Mouse (Mus musculus) heart, postnatal 0 days (tissue): ENCODE data around the gene Cdca4. TPM values are rescaled to one million over a fixed set of nuclear protein-coding genes. Genes with fewer than 3 reads are reported as not detected.
A peak's percentile ranks its signal among the peaks of the same experiment; 100 is the strongest.

Experiments
- ATAC-seq: fragments of 200-750 bp; cut with Nextera tagmentation; 2 replicates; pipeline ENCODE4 v1.8.0; 2017; ENCODE audit warnings: low read depth, moderate number of reproducible peaks, moderate library complexity; ENCODE audit not compliant: insufficient read depth
- DNase-seq: peaks from one replicate; pipeline ENCODE4 v3.0.0-alpha.2; 2016; ENCODE audit warnings: low spot score
- H3K27ac ChIP-seq: fragments of 300-500 bp; sonication (generic); 2 replicates; pipeline ENCODE4 v1.5.1; 2014; ENCODE audit warnings: low read depth, mild to moderate bottlenecking
- H3K27me3 ChIP-seq: fragments of 300-500 bp; sonication (generic); 2 replicates; pipeline ENCODE4 v1.6.1; 2014; ENCODE audit warnings: low read length, mixed read lengths; ENCODE audit not compliant: control insufficient read depth, insufficient read depth
- H3K36me3 ChIP-seq: fragments of 300-500 bp; sonication (generic); replicated peaks from 2 replicates; pipeline ENCODE4 v1.6.1; 2014; ENCODE audit warnings: low read length, mixed read lengths; ENCODE audit not compliant: control insufficient read depth, insufficient read depth
- H3K4me1 ChIP-seq: fragments of 300-500 bp; sonication (generic); 2 replicates; pipeline ENCODE4 v1.6.1; 2014; ENCODE audit warnings: antibody characterized with exemption; ENCODE audit not compliant: control insufficient read depth, insufficient read depth
- H3K4me2 ChIP-seq: fragments of 300-500 bp; sonication (generic); 2 replicates; pipeline ENCODE4 v1.6.1; 2014; ENCODE audit warnings: low read depth, mild to moderate bottlenecking, low read length, moderate library complexity
- H3K4me3 ChIP-seq: fragments of 300-500 bp; sonication (generic); 2 replicates; pipeline ENCODE4 v1.5.1; 2014; ENCODE audit warnings: low read depth, low read length
- H3K9ac ChIP-seq: fragments of 300-500 bp; sonication (generic); replicated peaks from 2 replicates; pipeline ENCODE4 v1.6.1; 2014; ENCODE audit warnings: low read depth, low read length, mixed read lengths
- H3K9me3 ChIP-seq: fragments of 300-500 bp; sonication (generic); replicated peaks from 2 replicates; pipeline ENCODE4 v1.6.1; 2016; ENCODE audit warnings: low read length; ENCODE audit not compliant: control insufficient read depth
- CTCF ChIP-seq: IDR thresholded peaks from 2 replicates; pipeline ENCODE4 v1.5.1; 2016; ENCODE audit warnings: antibody characterized with exemption, control low read depth, low read depth
- EP300 ChIP-seq: IDR thresholded peaks from 2 replicates; pipeline ENCODE4 v1.6.1; 2016; ENCODE audit warnings: antibody characterized with exemption, low read depth
- WGBS: fragments of 180-500 bp; shearing (Covaris S2); extraction: QIAGEN DNeasy Blood & Tissue Kit; methylation state at CpG from one replicate; pipeline ENCODE4 v1.1.7; 2014; 5-methylcytosine and 5-hydroxymethylcytosine counted together
- polyA plus RNA-seq: library from polyadenylated mRNA; unstranded; fragments of >200 nt; fragmentation: Nextera tagmentation; extraction: Ambion mirVana; gene quantifications from 2 replicates; pipeline ENCODE4 v1.2.1, GENCODE M21; 2015
- total RNA-seq: library from RNA; depleted of rRNA; stranded (reverse); fragments of >200 nt; gene quantifications from 2 replicates; pipeline ENCODE4 v1.2.3, GENCODE M21; 2014; ENCODE audit warnings: low replicate concordance

Cdca4 gene
- total and polyA plus RNA-seq, 2 experiments from 2014 or later, result 18.6 to 27.7 TPM

- peak overlapping the region; percentile 49 for H3K4me2 ChIP-seq
- WGBS, result 53% methylated on average over 13 of the region's 13 CpGs
Observed at GRCm38 (mm10) chr12:112793601-112794355, 35.4 kb downstream of the Cdca4 start.

DNA sequence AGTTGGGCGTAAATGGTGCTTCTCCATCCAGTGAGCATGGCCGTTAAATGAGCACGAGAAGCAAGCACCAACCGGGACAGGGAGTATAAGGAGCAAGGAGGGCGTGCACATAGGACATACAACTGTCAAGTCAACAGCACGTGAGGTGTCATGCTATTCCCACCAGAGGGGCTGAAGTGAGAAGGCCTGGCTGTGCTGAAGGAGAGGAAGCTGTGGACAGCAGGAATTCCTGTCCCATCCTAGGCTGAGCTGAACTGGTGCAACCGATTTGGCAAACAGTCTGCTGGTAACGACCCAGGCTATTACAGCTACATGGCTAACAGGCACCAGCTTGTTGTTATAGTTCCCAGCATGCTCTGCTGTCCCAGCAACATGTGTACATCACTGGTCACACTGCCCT lies 38.2 kb downstream of the Cdca4 start:
- Histone ChIP-seq H3K9ac (no peak overlapping the region), H3K4me3 (no peak overlapping the region), H3K9me3 (no peaks in the 10 kb centered on the region), H3K36me3 (no peaks in the 10 kb centered on the region), H3K4me2 (no peak overlapping the region), H3K4me1 (peaks cover 30% of the 10 kb centered on the region), H3K27me3 (0 out of 2 replicates have a peak, but pooled peaks cover 5% of the 10 kb centered on the region), H3K27ac (no peak overlapping the region)
- no peak for ATAC-seq
- 66% methylated on average over 8 of the region's 8 CpGs for WGBS
- no peak for DNase-seq
- TF ChIP-seq EP300, result no peak
- no peak for TF ChIP-seq CTCF

More at GRCm38 (mm10) chr12:112793601-112794355, 35.4 kb downstream of the Cdca4 start:
- Histone ChIP-seq H3K27ac (peak overlapping the region; percentile 68), H3K9ac (no peak overlapping the region), H3K9me3 (no peaks in the 10 kb centered on the region), H3K27me3 (no peaks in the 10 kb centered on the region), H3K4me1 (peaks cover 34% of the 10 kb centered on the region), H3K4me3 (peak overlapping the region; percentile 18; the same call in 1 of the 2 replicates), H3K36me3 (no peaks in the 10 kb centered on the region)
- peak; percentile 84 for ATAC-seq
- TF ChIP-seq CTCF (no peak), EP300 (peak; percentile 66; the same call in 1 of the 2 replicates)
- peak; percentile 90 for DNase-seq

GRCm38 (mm10) chr12:112774481-112774880 lies 54.7 kb downstream of the Cdca4 start:
- Histone ChIP-seq H3K4me1 (no peaks in the 10 kb centered on the region), H3K36me3 (no peaks in the 10 kb centered on the region), H3K4me3 (no peak overlapping the region), H3K9ac (no peak overlapping the region), H3K9me3 (0 out of 2 replicates have a peak, but pooled peaks cover 6% of the 10 kb centered on the region), H3K4me2 (no peak overlapping the region), H3K27me3 (no peaks in the 10 kb centered on the region; the same call in 1 of the 2 replicates), H3K27ac (no peak overlapping the region)
- no peak for TF ChIP-seq EP300
- TF ChIP-seq CTCF, result no peak
- no peak for ATAC-seq
- WGBS, result 89% methylated on average over 10 of the region's 10 CpGs
- DNase-seq, result no peak

DNA sequence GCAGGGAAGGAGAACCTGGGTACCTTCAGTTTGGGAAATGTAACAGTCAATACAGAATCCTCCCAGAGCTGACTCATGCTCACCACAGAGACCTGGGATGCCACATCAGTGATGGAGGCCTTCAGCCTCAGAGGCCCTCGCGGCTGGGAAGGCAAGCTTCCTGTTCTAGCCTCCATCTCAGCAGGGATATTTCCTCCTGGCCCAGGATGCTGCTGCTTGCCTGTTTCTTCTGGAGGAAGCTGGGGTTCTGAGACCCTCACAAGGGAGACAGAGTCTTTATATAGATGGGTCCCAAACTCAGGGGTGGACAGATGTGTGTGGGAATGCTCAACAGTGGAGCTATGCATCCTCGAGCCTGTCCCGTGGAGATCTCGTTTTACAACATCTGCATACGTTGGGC lies 55.2 kb downstream of the Cdca4 start:
- DNase-seq, result no peak
- no peak for ATAC-seq
- Histone ChIP-seq H3K4me1 (no peaks in the 10 kb centered on the region), H3K9ac (no peak overlapping the region), H3K4me3 (no peak overlapping the region), H3K27me3 (no peaks in the 10 kb centered on the region; the same call in 1 of the 2 replicates), H3K27ac (no peak overlapping the region), H3K9me3 (0 out of 2 replicates have a peak, but pooled peaks cover 6% of the 10 kb centered on the region), H3K4me2 (no peak overlapping the region), H3K36me3 (no peaks in the 10 kb centered on the region)
- TF ChIP-seq EP300 (no peak), CTCF (no peak)
- WGBS, result 71% methylated on average over 6 of the region's 6 CpGs

DNA sequence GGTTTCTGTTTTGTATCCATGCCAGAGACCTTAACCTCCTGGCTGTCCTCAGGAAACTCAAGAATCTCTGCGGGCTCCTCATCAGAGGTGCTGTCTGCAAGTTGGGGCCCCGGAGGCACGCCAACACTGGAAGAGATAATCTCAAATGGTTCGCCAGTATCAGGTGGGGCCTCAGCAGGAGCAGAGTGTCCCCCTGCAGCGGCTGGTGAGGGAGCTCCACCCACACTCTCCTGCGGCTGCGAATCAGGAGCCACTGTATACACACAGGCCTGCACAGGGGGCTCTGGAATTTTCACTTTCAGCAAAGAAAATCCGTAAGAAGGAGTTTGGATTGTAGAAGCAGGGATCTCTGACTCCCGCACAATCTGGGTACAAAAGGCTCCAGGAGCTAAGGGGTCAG lies 55.9 kb downstream of the Cdca4 start:
- peak overlapping the region; percentile 26; the same call in 1 of the 2 replicates for H3K4me2 ChIP-seq
- 0 out of 2 replicates have a peak, but pooled peaks cover 6% of the 10 kb centered on the region for H3K9me3 ChIP-seq
- no peaks in the 10 kb centered on the region for H3K4me1 ChIP-seq
- DNase-seq (no peak), ATAC-seq (no peak)
- TF ChIP-seq CTCF (no peak), EP300 (no peak)
- 17% methylated on average over 9 of the region's 9 CpGs for WGBS
- no peak overlapping the region for H3K9ac ChIP-seq
- no peak overlapping the region for H3K4me3 ChIP-seq
- no peaks in the 10 kb centered on the region for H3K36me3 ChIP-seq
- no peak overlapping the region for H3K27ac ChIP-seq
- no peaks in the 10 kb centered on the region; the same call in 1 of the 2 replicates for H3K27me3 ChIP-seq
